Mouse (Mus musculus) intestine, embryonic 14.5 days (tissue): ENCODE measurements around the gene Ralgps1. TPM values are rescaled to one million over a fixed set of nuclear protein-coding genes. Genes with fewer than 3 reads are reported as not detected.

ENCODE experiments used
- ATAC-seq: fragments of 200-750 bp; cut with Nextera tagmentation; replicated peaks from 2 replicates; pipeline ENCODE4 v1.8.0; 2017; ENCODE audit warnings: low read depth, moderate number of reproducible peaks, moderate TSS enrichment, moderate library complexity; ENCODE audit not compliant: low FRiP score, low TSS enrichment
- DNase-seq: peaks from one replicate; pipeline ENCODE4 v3.0.0-alpha.2; 2018; ENCODE audit warnings: low spot score
- H3K27ac ChIP-seq: fragments of 300-500 bp; sonication (generic); 2 replicates; pipeline ENCODE4 v1.5.1; 2014; ENCODE audit warnings: low read depth, mild to moderate bottlenecking, control low read depth
- H3K27me3 ChIP-seq: fragments of 300-500 bp; sonication (generic); replicated peaks from 2 replicates; pipeline ENCODE4 v1.6.1; 2014; ENCODE audit warnings: low read length, control low read depth; ENCODE audit not compliant: control insufficient read depth, insufficient read depth
- H3K36me3 ChIP-seq: fragments of 300-500 bp; sonication (generic); 2 replicates; pipeline ENCODE4 v1.6.1; 2014; ENCODE audit warnings: low read length, control low read depth; ENCODE audit not compliant: control insufficient read depth, insufficient read depth
- H3K4me1 ChIP-seq: fragments of 300-500 bp; sonication (generic); replicated peaks from 2 replicates; pipeline ENCODE4 v1.6.1; 2014; ENCODE audit warnings: low read length, control low read depth, mixed read lengths; ENCODE audit not compliant: control insufficient read depth, insufficient read depth
- H3K4me2 ChIP-seq: fragments of 300-500 bp; sonication (generic); 2 replicates; pipeline ENCODE4 v1.6.1; 2014; ENCODE audit warnings: low read length
- H3K4me3 ChIP-seq: fragments of 300-500 bp; sonication (generic); 2 replicates; pipeline ENCODE4 v1.5.1; 2014; ENCODE audit warnings: low read depth, low read length, control low read depth, mixed read lengths
- H3K9ac ChIP-seq: fragments of 300-500 bp; sonication (generic); 2 replicates; pipeline ENCODE4 v1.6.1; 2014; ENCODE audit warnings: mild to moderate bottlenecking, low read length
- H3K9me3 ChIP-seq: fragments of 300-500 bp; sonication (generic); 2 replicates; pipeline ENCODE4 v1.6.1; 2016; ENCODE audit warnings: low read length, control low read depth; ENCODE audit not compliant: control insufficient read depth
- WGBS: fragments of 180-500 bp; shearing (Covaris S2); extraction: QIAGEN DNeasy Blood & Tissue Kit; methylation state at CpG from one replicate; pipeline ENCODE4 v1.1.7; 2014; 5-methylcytosine and 5-hydroxymethylcytosine counted together
- polyA plus RNA-seq: library from polyadenylated mRNA; unstranded; fragments of >200 nt; fragmentation: Nextera tagmentation; extraction: Ambion mirVana; gene quantifications from 2 replicates; pipeline ENCODE4 v1.2.1, GENCODE M21; 2014

Gene Ralgps1
- polyA plus RNA-seq, 1 experiment from 2014 or later = 7.3 TPM

GRCm38 (mm10) chr2:33346749-33347148, 24.5 kb downstream of the Ralgps1 start:
- H3K36me3 ChIP-seq = no peaks in the 10 kb centered on the region
- H3K9me3 ChIP-seq = no peaks in the 10 kb centered on the region
- H3K4me1 ChIP-seq = peaks cover 11% of the 10 kb centered on the region
- H3K27ac ChIP-seq = no peak overlapping the region
- H3K4me3 ChIP-seq = no peak overlapping the region
- no peak overlapping the region for H3K4me2 ChIP-seq
- DNase-seq (no peak), ATAC-seq (no peak)
- no peaks in the 10 kb centered on the region for H3K27me3 ChIP-seq
- WGBS = 79% methylated on average over 5 of the region's 5 CpGs
- no peak overlapping the region for H3K9ac ChIP-seq

- no peak for ATAC-seq
- no peaks in the 10 kb centered on the region for H3K36me3 ChIP-seq
- DNase-seq = no peak
- H3K27ac ChIP-seq = peak overlapping the region; percentile 43; the same call in 1 of the 2 replicates
- no peak overlapping the region for H3K4me3 ChIP-seq
- 83% methylated on average over 4 of the region's 4 CpGs for WGBS
- H3K4me2 ChIP-seq = no peak overlapping the region
- H3K4me1 ChIP-seq = peaks cover 11% of the 10 kb centered on the region
- H3K9me3 ChIP-seq = no peaks in the 10 kb centered on the region
- H3K27me3 ChIP-seq = no peaks in the 10 kb centered on the region
- H3K9ac ChIP-seq = no peak overlapping the region
Observed at GRCm38 (mm10) chr2:33345956-33346355, 25.3 kb downstream of the Ralgps1 start.

- Histone ChIP-seq H3K9me3 (no peaks in the 10 kb centered on the region), H3K4me3 (no peak overlapping the region), H3K27me3 (no peaks in the 10 kb centered on the region), H3K9ac (no peak overlapping the region), H3K4me2 (no peak overlapping the region), H3K27ac (peak overlapping the region; percentile 43), H3K36me3 (no peaks in the 10 kb centered on the region), H3K4me1 (peaks cover 11% of the 10 kb centered on the region)
- ATAC-seq (no peak), DNase-seq (no peak)
- 27% methylated on average over 6 of the region's 6 CpGs for WGBS
Observed at GRCm38 (mm10) chr2:33345475-33345874, 25.8 kb downstream of the Ralgps1 start.

- ATAC-seq (no peak), DNase-seq (no peak)
- Histone ChIP-seq H3K36me3 (0 out of 2 replicates have a peak, but pooled peaks cover 4% of the 10 kb centered on the region), H3K9ac (no peak overlapping the region), H3K4me1 (peaks cover 11% of the 10 kb centered on the region), H3K4me2 (no peak overlapping the region), H3K27ac (no peak overlapping the region), H3K9me3 (no peaks in the 10 kb centered on the region), H3K27me3 (no peaks in the 10 kb centered on the region), H3K4me3 (no peak overlapping the region)
- WGBS = 70% methylated on average over 3 of the region's 3 CpGs
Observed at GRCm38 (mm10) chr2:33343413-33343812, 27.9 kb downstream of the Ralgps1 start.

GRCm38 (mm10) chr2:33342148-33342547, 29.1 kb downstream of the Ralgps1 start:
- 0 out of 2 replicates have a peak, but pooled peaks cover 4% of the 10 kb centered on the region for H3K36me3 ChIP-seq
- no peaks in the 10 kb centered on the region for H3K27me3 ChIP-seq
- no peak overlapping the region for H3K4me2 ChIP-seq
- no peak overlapping the region for H3K27ac ChIP-seq
- no peaks in the 10 kb centered on the region for H3K9me3 ChIP-seq
- peaks cover 11% of the 10 kb centered on the region for H3K4me1 ChIP-seq
- H3K4me3 ChIP-seq = no peak overlapping the region
- no peak for DNase-seq
- 82% methylated on average over 4 of the region's 4 CpGs for WGBS
- no peak overlapping the region for H3K9ac ChIP-seq
- ATAC-seq = no peak

- Histone ChIP-seq H3K9me3 (0 out of 2 replicates have a peak, but pooled peaks cover 3% of the 10 kb centered on the region), H3K4me2 (no peak overlapping the region), H3K9ac (no peak overlapping the region), H3K4me1 (no peaks in the 10 kb centered on the region), H3K27me3 (no peaks in the 10 kb centered on the region), H3K4me3 (no peak overlapping the region), H3K27ac (no peak overlapping the region), H3K36me3 (0 out of 2 replicates have a peak, but pooled peaks cover 4% of the 10 kb centered on the region)
- DNase-seq (no peak), ATAC-seq (no peak)
Observed at GRCm38 (mm10) chr2:33335789-33336188, 35.5 kb downstream of the Ralgps1 start.

- peaks cover 5% of the 10 kb centered on the region for H3K4me1 ChIP-seq
- ATAC-seq (no peak), DNase-seq (no peak)
- no peak overlapping the region for H3K4me2 ChIP-seq
- H3K9me3 ChIP-seq = no peaks in the 10 kb centered on the region
- no peaks in the 10 kb centered on the region for H3K36me3 ChIP-seq
- no peak overlapping the region for H3K27ac ChIP-seq
- H3K9ac ChIP-seq = no peak overlapping the region
- 76% methylated on average over 2 of the region's 3 CpGs for WGBS
- no peaks in the 10 kb centered on the region for H3K27me3 ChIP-seq
- H3K4me3 ChIP-seq = no peak overlapping the region
Observed at GRCm38 (mm10) chr2:33329622-33330021, 41.7 kb downstream of the Ralgps1 start.

GRCm38 (mm10) chr2:33328941-33329340, 42.3 kb downstream of the Ralgps1 start:
- DNase-seq (no peak), ATAC-seq (no peak)
- WGBS = 75% methylated on average over 1 of the region's 1 CpGs

GRCm38 (mm10) chr2:33325359-33325758, 45.9 kb downstream of the Ralgps1 start:
- no peaks in the 10 kb centered on the region for H3K36me3 ChIP-seq
- H3K9me3 ChIP-seq = no peaks in the 10 kb centered on the region
- 56% methylated on average over 3 of the region's 3 CpGs for WGBS
- peak overlapping the region; percentile 22; the same call in 1 of the 2 replicates for H3K27ac ChIP-seq
- DNase-seq (no peak), ATAC-seq (no peak)
- H3K27me3 ChIP-seq = no peaks in the 10 kb centered on the region
- H3K4me2 ChIP-seq = no peak overlapping the region
- no peak overlapping the region for H3K4me3 ChIP-seq
- no peak overlapping the region for H3K9ac ChIP-seq
- H3K4me1 ChIP-seq = peaks cover 5% of the 10 kb centered on the region

More at GRCm38 (mm10) chr2:33328941-33329340, 42.3 kb downstream of the Ralgps1 start:
- Histone ChIP-seq H3K4me2 (no peak overlapping the region), H3K36me3 (no peaks in the 10 kb centered on the region), H3K9ac (no peak overlapping the region), H3K27ac (no peak overlapping the region), H3K4me3 (no peak overlapping the region), H3K4me1 (peaks cover 5% of the 10 kb centered on the region), H3K27me3 (no peaks in the 10 kb centered on the region), H3K9me3 (no peaks in the 10 kb centered on the region)
